Mouse (Mus musculus): ENCODE measurements at regions not wholly inside any gene's neighbourhood (a gene's known extent, or its start where the extent isn't known, plus 50 kb on each side); places are given as distances from the start of the nearest gene placed in this dataset.

- TF ChIP-seq EP300 (IDR thresholded peaks at IDR 0.05) (no peak), CTCF (IDR thresholded peaks at IDR 0.05) (no peak)
Measured at GRCm38 (mm10) chr15:28138806-28139205, 64.7 kb upstream of the Dnah5 start.

Measured in lung, postnatal 0 days (tissue).